Mouse (Mus musculus) limb, embryonic 11.5 days (tissue): ENCODE results near the gene Gtf2ird1. TPM values are rescaled to one million over a fixed set of nuclear protein-coding genes. Genes with fewer than 3 reads are reported as not detected.
"Not testable (repeated sequence)": the region's sequence is repeated elsewhere in the genome, so short reads cannot be mapped to it uniquely, and the experiment has no call there.

Experiments
- ATAC-seq: fragments of 200-750 bp; cut with Nextera tagmentation; 2 replicates; pipeline ENCODE4 v1.8.0; 2017; ENCODE audit warnings: low read depth; ENCODE audit not compliant: insufficient number of reproducible peaks, low FRiP score, low TSS enrichment
- DNase-seq: peaks from one replicate; pipeline ENCODE4 v3.0.0-alpha.2; 2015; ENCODE audit warnings: low spot score
- H3K27ac ChIP-seq: fragments of 300-500 bp; sonication (generic); replicated peaks from 2 replicates; pipeline ENCODE4 v1.5.1; 2014; ENCODE audit warnings: low read depth, mild to moderate bottlenecking, low read length
- H3K27me3 ChIP-seq: fragments of 300-500 bp; sonication (generic); 2 replicates; pipeline ENCODE4 v1.6.1; 2014; ENCODE audit warnings: mild to moderate bottlenecking, low read length, mixed read lengths; ENCODE audit not compliant: control insufficient read depth, insufficient read depth
- H3K36me3 ChIP-seq: fragments of 300-500 bp; sonication (generic); 2 replicates; pipeline ENCODE4 v1.6.1; 2014; ENCODE audit warnings: mild to moderate bottlenecking, low read length, moderate library complexity, mixed read lengths; ENCODE audit not compliant: control insufficient read depth, insufficient read depth
- H3K4me1 ChIP-seq: fragments of 300-500 bp; sonication (generic); 2 replicates; pipeline ENCODE4 v1.6.1; 2014; ENCODE audit warnings: low read length, mixed read lengths; ENCODE audit not compliant: control insufficient read depth, insufficient read depth
- H3K4me2 ChIP-seq: fragments of 300-500 bp; sonication (generic); 2 replicates; pipeline ENCODE4 v1.6.1; 2014; ENCODE audit warnings: low read depth, mild to moderate bottlenecking, moderate library complexity; ENCODE audit not compliant: severe bottlenecking
- H3K4me3 ChIP-seq: fragments of 300-500 bp; sonication (generic); 2 replicates; pipeline ENCODE4 v1.5.1; 2014; ENCODE audit warnings: low read depth, low read length
- H3K9ac ChIP-seq: fragments of 300-500 bp; sonication (generic); 2 replicates; pipeline ENCODE4 v1.6.1; 2014; ENCODE audit warnings: mild to moderate bottlenecking, low read length
- H3K9me3 ChIP-seq: fragments of 300-500 bp; sonication (generic); 2 replicates; pipeline ENCODE4 v1.6.1; 2016; ENCODE audit warnings: low read length; ENCODE audit not compliant: control insufficient read depth
- WGBS: fragments of 180-500 bp; shearing (Covaris S2); extraction: QIAGEN DNeasy Blood & Tissue Kit; methylation state at CpG from one replicate; pipeline ENCODE4 v1.1.7; 2014; 5-methylcytosine and 5-hydroxymethylcytosine counted together
- polyA plus RNA-seq: library from polyadenylated mRNA; unstranded; fragments of >200 nt; fragmentation: Nextera tagmentation; extraction: Ambion mirVana; gene quantifications from 2 replicates; pipeline ENCODE4 v1.2.1, GENCODE M21; 2014

The Gtf2ird1 gene
- polyA plus RNA-seq, 1 experiment from 2014 or later: 126 TPM

GRCm38 (mm10) chr5:134375256-134375655 lies 81.3 kb downstream of the Gtf2ird1 start:
- Histone ChIP-seq H3K27ac (no peak overlapping the region), H3K4me1 (no peaks in the 10 kb centered on the region), H3K9me3 (no peaks in the 10 kb centered on the region), H3K27me3 (no peaks in the 10 kb centered on the region), H3K9ac (no peak overlapping the region), H3K4me2 (no peak overlapping the region), H3K4me3 (no peak overlapping the region), H3K36me3 (peaks cover 16% of the 10 kb centered on the region)
- 97% methylated on average over 1 of the region's 1 CpGs for WGBS
- ATAC-seq (no peak), DNase-seq (no peak)

GRCm38 (mm10) chr5:134374546-134374945 lies 82.0 kb downstream of the Gtf2ird1 start:
- ATAC-seq (no peak), DNase-seq (no peak)
- Histone ChIP-seq H3K4me2 (no peak overlapping the region), H3K36me3 (peaks cover 16% of the 10 kb centered on the region), H3K27ac (peak overlapping the region; percentile 48; the same call in 1 of the 2 replicates), H3K9me3 (no peaks in the 10 kb centered on the region), H3K4me3 (no peak overlapping the region), H3K4me1 (no peaks in the 10 kb centered on the region), H3K9ac (no peak overlapping the region), H3K27me3 (no peaks in the 10 kb centered on the region)

- no peak for ATAC-seq
- DNase-seq: peak; percentile 52
- no peak overlapping the region for H3K4me2 ChIP-seq
- H3K27ac ChIP-seq: peak overlapping the region; percentile 48; the same call in 1 of the 2 replicates
- H3K4me3 ChIP-seq: no peak overlapping the region
- no peaks in the 10 kb centered on the region for H3K27me3 ChIP-seq
- H3K36me3 ChIP-seq: peaks cover 14% of the 10 kb centered on the region
- no peak overlapping the region for H3K9ac ChIP-seq
- H3K4me1 ChIP-seq: no peaks in the 10 kb centered on the region
- WGBS: 71% methylated on average over 9 of the region's 9 CpGs
- H3K9me3 ChIP-seq: no peaks in the 10 kb centered on the region
Observed at GRCm38 (mm10) chr5:134373912-134374488, 82.5 kb downstream of the Gtf2ird1 start.

- no peaks in the 10 kb centered on the region for H3K27me3 ChIP-seq
- peaks cover 18% of the 10 kb centered on the region for H3K36me3 ChIP-seq
- no peak for DNase-seq
- H3K27ac ChIP-seq: no peak overlapping the region
- no peak overlapping the region for H3K9ac ChIP-seq
- H3K4me2 ChIP-seq: no peak overlapping the region
- H3K9me3 ChIP-seq: no peaks in the 10 kb centered on the region
- 93% methylated on average over 6 of the region's 6 CpGs for WGBS
- no peaks in the 10 kb centered on the region for H3K4me1 ChIP-seq
- H3K4me3 ChIP-seq: no peak overlapping the region
- no peak for ATAC-seq
Observed at GRCm38 (mm10) chr5:134372926-134373658, 83.4 kb downstream of the Gtf2ird1 start.

- Histone ChIP-seq H3K9me3 (no peaks in the 10 kb centered on the region), H3K9ac (no peak overlapping the region), H3K4me1 (no peaks in the 10 kb centered on the region), H3K27me3 (no peaks in the 10 kb centered on the region), H3K4me3 (no peak overlapping the region), H3K36me3 (peaks cover 15% of the 10 kb centered on the region), H3K4me2 (no peak overlapping the region), H3K27ac (no peak overlapping the region)
- 91% methylated on average over 5 of the region's 5 CpGs for WGBS
- DNase-seq: no peak
- no peak for ATAC-seq
Observed at GRCm38 (mm10) chr5:134371511-134372289, 84.8 kb downstream of the Gtf2ird1 start.

GRCm38 (mm10) chr5:134370831-134371230 lies 85.7 kb downstream of the Gtf2ird1 start:
- no peak for DNase-seq
- no peak overlapping the region for H3K9ac ChIP-seq
- no peak overlapping the region for H3K4me3 ChIP-seq
- H3K27ac ChIP-seq: no peak overlapping the region
- no peaks in the 10 kb centered on the region for H3K4me1 ChIP-seq
- 81% methylated on average over 2 of the region's 2 CpGs for WGBS
- ATAC-seq: no peak
- no peak overlapping the region for H3K4me2 ChIP-seq
- H3K9me3 ChIP-seq: no peaks in the 10 kb centered on the region
- no peaks in the 10 kb centered on the region for H3K27me3 ChIP-seq
- peaks cover 16% of the 10 kb centered on the region for H3K36me3 ChIP-seq

GRCm38 (mm10) chr5:134359101-134359500 lies 97.4 kb downstream of the Gtf2ird1 start:
- Histone ChIP-seq H3K9ac (no peak overlapping the region), H3K9me3 (no peaks in the 10 kb centered on the region), H3K4me2 (no peak overlapping the region), H3K4me1 (no peaks in the 10 kb centered on the region), H3K27me3 (no peaks in the 10 kb centered on the region), H3K36me3 (peaks cover 38% of the 10 kb centered on the region), H3K4me3 (no peak overlapping the region), H3K27ac (no peak overlapping the region)
- WGBS: 87% methylated on average over 4 of the region's 4 CpGs
- ATAC-seq (no peak), DNase-seq (no peak)

- H3K4me2 ChIP-seq, DNase-seq, H3K4me3 ChIP-seq, H3K9me3 ChIP-seq, ATAC-seq, H3K9ac ChIP-seq, H3K4me1 ChIP-seq, H3K27ac ChIP-seq, H3K27me3 ChIP-seq: not testable (repeated sequence)
- peaks cover 21% of the 10 kb centered on the region for H3K36me3 ChIP-seq
- 87% methylated on average over 4 of the region's 4 CpGs for WGBS
Observed at GRCm38 (mm10) chr5:134355372-134355771, 101.1 kb downstream of the Gtf2ird1 start.
